Mouse (Mus musculus) embryonic fibroblast, embryonic 13.5 days (primary cell): ENCODE results near the gene Lrrc27. TPM values are rescaled to one million over a fixed set of nuclear protein-coding genes. Genes with fewer than 3 reads are reported as not detected.
A peak's percentile ranks its signal among the peaks of the same experiment; 100 is the strongest.

Experiments
- H3K27ac ChIP-seq: 2 replicates; pipeline ENCODE4 v1.5.1; 2012; ENCODE audit warnings: low read length, control low read depth, inconsistent platforms; ENCODE audit not compliant: insufficient read depth
- H3K4me1 ChIP-seq: 2 replicates; pipeline ENCODE4 v1.6.1; 2011; ENCODE audit warnings: low read length; ENCODE audit not compliant: control insufficient read depth, insufficient read depth
- H3K4me3 ChIP-seq: 2 replicates; pipeline ENCODE4 v1.5.1; 2011; ENCODE audit warnings: mild to moderate bottlenecking, control low read depth, low read length; ENCODE audit not compliant: insufficient read depth
- CTCF ChIP-seq: IDR thresholded peaks from 2 replicates; pipeline ENCODE4 v1.5.1; 2011; ENCODE audit warnings: mild to moderate bottlenecking, control low read depth, low read length, moderate library complexity, borderline replicate concordance; ENCODE audit not compliant: insufficient read depth
- POLR2A ChIP-seq: IDR thresholded peaks from 2 replicates; pipeline ENCODE4 v1.6.1; 2011; ENCODE audit warnings: low read depth, mild to moderate bottlenecking, control low read depth, low read length, moderate library complexity
- polyA plus RNA-seq: library from polyadenylated mRNA; stranded (reverse); fragments of >200 nt; gene quantifications from 2 replicates; pipeline ENCODE4 v1.2.4, GENCODE M21; 2011; ENCODE audit warnings: low read depth; ENCODE audit not compliant: missing spikeins, insufficient read length

The Lrrc27 gene
- polyA plus RNA-seq, 1 experiment = 25.2 TPM

GRCm38 (mm10) chr7:139249406-139250210, 36.8 kb downstream of the Lrrc27 start:
- TF ChIP-seq CTCF (no peak), POLR2A (no peak)
- Histone ChIP-seq H3K27ac (no peak overlapping the region), H3K4me3 (peak overlapping the region; percentile 88), H3K4me1 (peaks cover 14% of the 10 kb centered on the region)

- TF ChIP-seq CTCF (no peak), POLR2A (no peak)
- Histone ChIP-seq H3K4me1 (peaks cover 14% of the 10 kb centered on the region), H3K27ac (no peak overlapping the region), H3K4me3 (no peak overlapping the region)
Measured at GRCm38 (mm10) chr7:139251881-139252301, 39.1 kb downstream of the Lrrc27 start.

- peaks cover 10% of the 10 kb centered on the region for H3K4me1 ChIP-seq
- TF ChIP-seq POLR2A (no peak), CTCF (no peak)
- no peak overlapping the region for H3K27ac ChIP-seq
Measured at GRCm38 (mm10) chr7:139252566-139252965, 39.8 kb downstream of the Lrrc27 start.

GRCm38 (mm10) chr7:139252986-139253385, 40.2 kb downstream of the Lrrc27 start:
- Histone ChIP-seq H3K27ac (no peak overlapping the region), H3K4me3 (no peak overlapping the region), H3K4me1 (peaks cover 10% of the 10 kb centered on the region)
- no peak for TF ChIP-seq POLR2A
- TF ChIP-seq CTCF = no peak

More at GRCm38 (mm10) chr7:139252566-139252965, 39.8 kb downstream of the Lrrc27 start:
- no peak overlapping the region for H3K4me3 ChIP-seq

GRCm38 (mm10) chr7:139253462-139253861, 40.7 kb downstream of the Lrrc27 start:
- Histone ChIP-seq H3K27ac (no peak overlapping the region), H3K4me1 (peaks cover 10% of the 10 kb centered on the region), H3K4me3 (no peak overlapping the region)
- no peak for TF ChIP-seq POLR2A
- no peak for TF ChIP-seq CTCF

GRCm38 (mm10) chr7:139254626-139255025, 41.8 kb downstream of the Lrrc27 start:
- H3K4me3 ChIP-seq = no peak overlapping the region

GRCm38 (mm10) chr7:139257752-139258542, 45.2 kb downstream of the Lrrc27 start:
- TF ChIP-seq POLR2A (no peak), CTCF (no peak)
- Histone ChIP-seq H3K4me1 (peaks cover 6% of the 10 kb centered on the region; the same call in 1 of the 2 replicates), H3K4me3 (no peak overlapping the region), H3K27ac (no peak overlapping the region)

More at GRCm38 (mm10) chr7:139254626-139255025, 41.8 kb downstream of the Lrrc27 start:
- Histone ChIP-seq H3K27ac (no peak overlapping the region), H3K4me1 (peaks cover 14% of the 10 kb centered on the region)
- no peak for TF ChIP-seq CTCF
- no peak for TF ChIP-seq POLR2A

GRCm38 (mm10) chr7:139264337-139264736, 51.5 kb downstream of the Lrrc27 start:
- Histone ChIP-seq H3K27ac (no peak overlapping the region), H3K4me1 (peaks cover 35% of the 10 kb centered on the region), H3K4me3 (no peak overlapping the region)
- no peak for TF ChIP-seq CTCF
- no peak for TF ChIP-seq POLR2A

- H3K4me1 ChIP-seq = peaks cover 33% of the 10 kb centered on the region
- peak overlapping the region; percentile 76 for H3K27ac ChIP-seq
- no peak for TF ChIP-seq CTCF
- no peak; the same call in 1 of the 2 replicates for TF ChIP-seq POLR2A
- no peak overlapping the region for H3K4me3 ChIP-seq
Measured at GRCm38 (mm10) chr7:139265634-139266033, 52.8 kb downstream of the Lrrc27 start.
